Mouse (Mus musculus): ENCODE measurements at regions not wholly inside any gene's neighbourhood (a gene's known extent, or its start where the extent isn't known, plus 50 kb on each side); places are given as distances from the start of the nearest gene placed in this dataset.

- Histone ChIP-seq H3K27me3 (peaks cover 3% of the 10 kb centered on the region; the same call in 1 of the 2 replicates), H3K4me1 (replicated peaks) (peaks cover 12% of the 10 kb centered on the region), H3K9ac (no peak overlapping the region), H3K36me3 (no peaks in the 10 kb centered on the region), H3K4me3 (no peak overlapping the region), H3K9me3 (no peaks in the 10 kb centered on the region), H3K27ac (no peak overlapping the region), H3K4me2 (no peak overlapping the region)
- ATAC-seq (ENCODE audit: low FRiP score) = no peak
Observed at GRCm38 (mm10) chr8:10802003-10802402, 206.3 kb downstream of the Irs2 start.

GRCm38 (mm10) chr8:10801580-10801979, 206.7 kb downstream of the Irs2 start:
- Histone ChIP-seq H3K4me3 (no peak overlapping the region), H3K9ac (no peak overlapping the region), H3K36me3 (no peaks in the 10 kb centered on the region), H3K27ac (no peak overlapping the region), H3K27me3 (no peaks in the 10 kb centered on the region), H3K4me1 (replicated peaks) (peaks cover 12% of the 10 kb centered on the region), H3K4me2 (no peak overlapping the region), H3K9me3 (no peaks in the 10 kb centered on the region)
- WGBS = 88% methylated on average over 5 of the region's 5 CpGs
- no peak for ATAC-seq (ENCODE audit: low FRiP score)

GRCm38 (mm10) chr8:10798444-10798843, 209.8 kb downstream of the Irs2 start:
- H3K27me3 ChIP-seq = no peaks in the 10 kb centered on the region
- no peak overlapping the region for H3K4me2 ChIP-seq
- H3K9me3 ChIP-seq = no peaks in the 10 kb centered on the region
- H3K4me1 ChIP-seq (replicated peaks) = peaks cover 12% of the 10 kb centered on the region
- no peak overlapping the region for H3K27ac ChIP-seq
- no peak for ATAC-seq (ENCODE audit: low FRiP score)
- H3K9ac ChIP-seq = no peak overlapping the region
- 84% methylated on average over 1 of the region's 1 CpGs for WGBS
- no peak overlapping the region for H3K4me3 ChIP-seq
- no peaks in the 10 kb centered on the region for H3K36me3 ChIP-seq

- 10% methylated on average over 10 of the region's 10 CpGs for WGBS
- Histone ChIP-seq H3K27ac (peak overlapping the region; percentile 75), H3K27me3 (no peaks in the 10 kb centered on the region), H3K36me3 (no peaks in the 10 kb centered on the region), H3K4me3 (no peak overlapping the region), H3K9ac (no peak overlapping the region), H3K4me2 (peak overlapping the region; percentile 13; the same call in 1 of the 2 replicates), H3K4me1 (replicated peaks) (peaks cover 12% of the 10 kb centered on the region), H3K9me3 (no peaks in the 10 kb centered on the region)
- ATAC-seq (ENCODE audit: low FRiP score) = 0 out of 2 replicates have a peak, but pooled peaks have one; percentile 39
Observed at GRCm38 (mm10) chr8:10794367-10795189, 213.7 kb downstream of the Irs2 start.

GRCm38 (mm10) chr8:10793670-10794366, 214.4 kb downstream of the Irs2 start:
- WGBS = 89% methylated on average over 9 of the region's 9 CpGs
- H3K4me1 ChIP-seq (replicated peaks) = peaks cover 12% of the 10 kb centered on the region
- H3K4me3 ChIP-seq = no peak overlapping the region
- ATAC-seq (ENCODE audit: low FRiP score) = peak; percentile 61; the same call in 1 of the 2 replicates
- H3K27me3 ChIP-seq = no peaks in the 10 kb centered on the region
- H3K36me3 ChIP-seq = no peaks in the 10 kb centered on the region
- no peak overlapping the region for H3K9ac ChIP-seq
- no peaks in the 10 kb centered on the region for H3K9me3 ChIP-seq
- peak overlapping the region; percentile 75 for H3K27ac ChIP-seq
- no peak overlapping the region for H3K4me2 ChIP-seq

GRCm38 (mm10) chr8:10788496-10789200, 219.6 kb downstream of the Irs2 start:
- Histone ChIP-seq H3K4me1 (replicated peaks) (peaks cover 8% of the 10 kb centered on the region; the same call in 1 of the 2 replicates), H3K4me2 (no peak overlapping the region), H3K9ac (no peak overlapping the region), H3K9me3 (no peaks in the 10 kb centered on the region), H3K36me3 (no peaks in the 10 kb centered on the region), H3K4me3 (no peak overlapping the region), H3K27ac (no peak overlapping the region), H3K27me3 (no peaks in the 10 kb centered on the region)
- WGBS = 72% methylated on average over 8 of the region's 8 CpGs
- no peak for ATAC-seq (ENCODE audit: low FRiP score)

- H3K4me2 ChIP-seq = no peak overlapping the region
- H3K9me3 ChIP-seq = no peaks in the 10 kb centered on the region
- H3K36me3 ChIP-seq = no peaks in the 10 kb centered on the region
- H3K4me1 ChIP-seq (replicated peaks) = peaks cover 6% of the 10 kb centered on the region; the same call in 1 of the 2 replicates
- H3K27me3 ChIP-seq = no peaks in the 10 kb centered on the region
- H3K27ac ChIP-seq = no peak overlapping the region
- no peak overlapping the region for H3K4me3 ChIP-seq
- WGBS = 74% methylated on average over 4 of the region's 4 CpGs
- no peak overlapping the region for H3K9ac ChIP-seq
- ATAC-seq (ENCODE audit: low FRiP score) = no peak
Observed at GRCm38 (mm10) chr8:10785801-10786200, 222.5 kb downstream of the Irs2 start.

GRCm38 (mm10) chr8:10785311-10785710, 222.9 kb downstream of the Irs2 start:
- Histone ChIP-seq H3K9ac (no peak overlapping the region), H3K36me3 (no peaks in the 10 kb centered on the region), H3K4me1 (replicated peaks) (peaks cover 6% of the 10 kb centered on the region; the same call in 1 of the 2 replicates), H3K4me3 (no peak overlapping the region), H3K4me2 (no peak overlapping the region), H3K9me3 (no peaks in the 10 kb centered on the region), H3K27ac (no peak overlapping the region), H3K27me3 (no peaks in the 10 kb centered on the region)
- no peak for ATAC-seq (ENCODE audit: low FRiP score)
- 97% methylated on average over 4 of the region's 4 CpGs for WGBS

- Histone ChIP-seq H3K27me3 (no peaks in the 10 kb centered on the region), H3K36me3 (no peaks in the 10 kb centered on the region), H3K4me3 (no peak overlapping the region), H3K4me2 (no peak overlapping the region), H3K4me1 (replicated peaks) (peaks cover 6% of the 10 kb centered on the region; the same call in 1 of the 2 replicates), H3K27ac (no peak overlapping the region), H3K9ac (no peak overlapping the region), H3K9me3 (no peaks in the 10 kb centered on the region)
- WGBS = 32% methylated on average over 1 of the region's 1 CpGs
- no peak for ATAC-seq (ENCODE audit: low FRiP score)
Observed at GRCm38 (mm10) chr8:10784481-10784880, 223.8 kb downstream of the Irs2 start.

GRCm38 (mm10) chr8:10781860-10782259, 226.4 kb downstream of the Irs2 start:
- H3K4me3 ChIP-seq = no peak overlapping the region
- peaks cover 6% of the 10 kb centered on the region; the same call in 1 of the 2 replicates for H3K4me1 ChIP-seq (replicated peaks)
- H3K4me2 ChIP-seq = no peak overlapping the region
- H3K27ac ChIP-seq = no peak overlapping the region
- no peaks in the 10 kb centered on the region for H3K36me3 ChIP-seq
- WGBS = 96% methylated on average over 6 of the region's 6 CpGs
- H3K27me3 ChIP-seq = no peaks in the 10 kb centered on the region
- no peak for ATAC-seq (ENCODE audit: low FRiP score)
- H3K9ac ChIP-seq = no peak overlapping the region
- H3K9me3 ChIP-seq = peaks cover 3% of the 10 kb centered on the region

- no peak for ATAC-seq (ENCODE audit: low FRiP score)
- 93% methylated on average over 7 of the region's 7 CpGs for WGBS
- Histone ChIP-seq H3K27ac (no peak overlapping the region), H3K4me1 (replicated peaks) (peaks cover 5% of the 10 kb centered on the region; the same call in 1 of the 2 replicates), H3K9me3 (peaks cover 3% of the 10 kb centered on the region), H3K4me2 (no peak overlapping the region), H3K36me3 (no peaks in the 10 kb centered on the region), H3K9ac (no peak overlapping the region), H3K4me3 (no peak overlapping the region), H3K27me3 (no peaks in the 10 kb centered on the region)
Observed at GRCm38 (mm10) chr8:10779636-10780035, 228.6 kb downstream of the Irs2 start.

Data from hindbrain, embryonic 13.5 days (tissue).